Mouse (Mus musculus): Measurements from ENCODE around the gene Ccdc191. TPM values are rescaled to one million over a fixed set of nuclear protein-coding genes. Genes with fewer than 3 reads are reported as not detected.

Ccdc191 gene
- polyA plus RNA-seq, 1 experiment: 0.94 TPM

DNA sequence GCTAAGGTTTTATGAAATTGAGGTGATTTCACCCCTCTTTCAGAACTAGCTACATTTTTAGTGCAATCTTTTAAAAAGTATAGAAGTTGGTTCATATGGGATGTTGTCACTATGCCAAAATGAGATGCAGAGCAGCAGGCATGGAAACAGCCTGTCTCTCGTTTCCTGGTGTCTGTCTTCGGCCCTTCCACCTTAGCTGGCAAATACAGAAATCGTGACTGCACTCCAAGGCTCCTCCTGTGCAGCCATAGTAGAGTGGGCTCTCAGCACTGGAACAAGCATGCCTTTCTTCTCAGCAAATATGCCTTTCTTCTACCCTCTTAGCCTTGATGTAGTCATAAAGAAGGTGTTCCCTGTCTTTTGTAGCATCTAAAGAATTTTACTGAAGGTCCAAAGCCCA, 46.3 kb downstream of the Ccdc191 start:
- WGBS: 90% methylated on average over 3 of the region's 3 CpGs
- H3K27me3 ChIP-seq (ENCODE audit: control insufficient read depth, insufficient read depth, low read length): no peaks in the 10 kb centered on the region

DNA sequence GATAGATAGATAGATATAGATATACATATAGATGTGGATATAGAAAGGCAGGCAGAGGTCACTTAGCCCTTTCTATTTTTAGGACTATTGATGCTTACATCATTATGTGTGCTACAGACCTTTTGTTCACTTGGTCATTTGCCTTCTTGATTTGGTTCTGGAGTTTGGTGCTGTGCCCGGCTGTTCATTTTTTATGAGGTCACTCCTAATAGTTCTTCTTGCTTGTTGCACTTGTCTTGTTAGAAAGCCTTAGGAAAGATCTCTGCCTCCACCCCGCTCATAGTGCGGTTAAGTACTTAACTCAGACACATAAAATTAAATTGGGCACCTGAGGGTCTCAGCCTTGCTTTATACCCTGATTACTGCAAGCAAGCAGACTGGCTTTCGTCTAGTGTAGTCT, 51.2 kb downstream of the Ccdc191 start:
- no peak overlapping the region for H3K4me3 ChIP-seq (ENCODE audit: extremely low read depth, insufficient read depth, insufficient read length)
- DNase-seq (ENCODE audit: low read depth in 1 of 2, low spot score in 2 of 2): no peak
- no peak for TF ChIP-seq POLR2A (IDR thresholded peaks at IDR 0.05; ENCODE audit: low read depth, low read length)
- no peak for TF ChIP-seq CTCF (IDR thresholded peaks at IDR 0.05; ENCODE audit: extremely low read depth, insufficient read depth, insufficient read length, insufficient replicate concordance)

More for the DNA sequence above, 46.3 kb downstream of the Ccdc191 start:
- Histone ChIP-seq H3K36me3 (ENCODE audit: control insufficient read depth, insufficient read depth, low read length) (no peaks in the 10 kb centered on the region), H3K4me1 (ENCODE audit: control insufficient read depth, insufficient read depth, insufficient read length) (no peaks in the 10 kb centered on the region), H3K27ac (ENCODE audit: insufficient read depth, low read length) (no peak overlapping the region), H3K4me3 (ENCODE audit: extremely low read depth, insufficient read depth, insufficient read length) (no peak overlapping the region)
- DNase-seq (ENCODE audit: low read depth in 1 of 2, low spot score in 2 of 2): no peak
- TF ChIP-seq POLR2A (IDR thresholded peaks at IDR 0.05; ENCODE audit: low read depth, low read length) (no peak), CTCF (IDR thresholded peaks at IDR 0.05; ENCODE audit: extremely low read depth, insufficient read depth, insufficient read length, insufficient replicate concordance) (no peak)

DNA sequence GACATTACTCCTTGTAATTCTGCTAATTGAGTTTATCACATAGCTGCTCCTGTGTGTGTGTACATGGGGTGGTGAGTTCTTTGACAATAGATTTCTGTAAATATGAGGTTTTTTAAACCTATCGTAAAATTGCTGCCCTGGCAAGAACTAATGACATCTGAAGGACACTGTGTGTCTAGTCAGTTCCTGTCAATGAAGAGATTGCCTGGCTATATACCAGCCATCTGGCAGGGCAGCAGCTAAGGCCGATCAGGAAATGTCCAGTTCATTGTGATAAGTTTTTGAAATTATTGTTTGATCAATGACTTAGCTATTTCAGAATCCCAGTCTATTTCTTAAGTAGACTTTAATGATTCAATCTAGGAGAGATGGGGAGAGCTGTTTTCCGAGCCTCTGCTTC, 55.8 kb downstream of the Ccdc191 start:
- 92% methylated on average over 3 of the region's 3 CpGs for WGBS
- Histone ChIP-seq H3K27ac (ENCODE audit: insufficient read depth, low read length) (no peak overlapping the region), H3K27me3 (ENCODE audit: control insufficient read depth, insufficient read depth, low read length) (no peaks in the 10 kb centered on the region), H3K4me1 (ENCODE audit: control insufficient read depth, insufficient read depth, insufficient read length) (no peaks in the 10 kb centered on the region), H3K36me3 (ENCODE audit: control insufficient read depth, insufficient read depth, low read length) (no peaks in the 10 kb centered on the region; the same call in 1 of the 2 replicates), H3K4me3 (ENCODE audit: extremely low read depth, insufficient read depth, insufficient read length) (no peak overlapping the region)
- TF ChIP-seq POLR2A (IDR thresholded peaks at IDR 0.05; ENCODE audit: low read depth, low read length) (no peak), CTCF (IDR thresholded peaks at IDR 0.05; ENCODE audit: extremely low read depth, insufficient read depth, insufficient read length, insufficient replicate concordance) (no peak)
- no peak for DNase-seq (ENCODE audit: low read depth in 1 of 2, low spot score in 2 of 2)

More for the DNA sequence above, 51.2 kb downstream of the Ccdc191 start:
- WGBS: 91% methylated on average over 4 of the region's 4 CpGs
- no peaks in the 10 kb centered on the region; the same call in 1 of the 2 replicates for H3K36me3 ChIP-seq (ENCODE audit: control insufficient read depth, insufficient read depth, low read length)
- no peak overlapping the region for H3K27ac ChIP-seq (ENCODE audit: insufficient read depth, low read length)
- no peaks in the 10 kb centered on the region for H3K27me3 ChIP-seq (ENCODE audit: control insufficient read depth, insufficient read depth, low read length)
- H3K4me1 ChIP-seq (ENCODE audit: control insufficient read depth, insufficient read depth, insufficient read length): no peaks in the 10 kb centered on the region

DNA sequence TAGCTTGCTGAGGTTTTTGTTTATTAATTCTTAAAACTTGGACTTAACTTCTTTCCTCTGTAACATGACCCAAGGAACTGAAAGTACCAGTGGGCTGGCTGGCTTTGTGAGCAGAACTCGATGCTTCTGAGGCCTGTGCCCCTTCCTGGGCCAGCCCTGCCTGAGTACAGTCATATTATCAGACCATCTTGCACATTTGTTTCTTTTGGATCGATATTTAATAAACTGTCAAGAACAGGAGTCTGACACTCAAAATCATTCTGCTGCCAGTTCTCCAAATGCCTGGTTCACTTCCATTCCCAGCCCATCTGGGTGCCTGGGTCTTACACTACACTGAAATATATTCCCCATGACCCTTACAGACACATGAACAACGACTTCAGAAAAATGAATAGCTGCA, 56.3 kb downstream of the Ccdc191 start:
- H3K36me3 ChIP-seq (ENCODE audit: control insufficient read depth, insufficient read depth, low read length): no peaks in the 10 kb centered on the region; the same call in 1 of the 2 replicates
- H3K27me3 ChIP-seq (ENCODE audit: control insufficient read depth, insufficient read depth, low read length): no peaks in the 10 kb centered on the region
- no peaks in the 10 kb centered on the region for H3K4me1 ChIP-seq (ENCODE audit: control insufficient read depth, insufficient read depth, insufficient read length)
- TF ChIP-seq POLR2A (IDR thresholded peaks at IDR 0.05; ENCODE audit: low read depth, low read length) (no peak), CTCF (IDR thresholded peaks at IDR 0.05; ENCODE audit: extremely low read depth, insufficient read depth, insufficient read length, insufficient replicate concordance) (no peak)
- H3K4me3 ChIP-seq (ENCODE audit: extremely low read depth, insufficient read depth, insufficient read length): no peak overlapping the region
- no peak for DNase-seq (ENCODE audit: low read depth in 1 of 2, low spot score in 2 of 2)
- no peak overlapping the region for H3K27ac ChIP-seq (ENCODE audit: insufficient read depth, low read length)
- WGBS: 70% methylated on average over 3 of the region's 3 CpGs

DNA sequence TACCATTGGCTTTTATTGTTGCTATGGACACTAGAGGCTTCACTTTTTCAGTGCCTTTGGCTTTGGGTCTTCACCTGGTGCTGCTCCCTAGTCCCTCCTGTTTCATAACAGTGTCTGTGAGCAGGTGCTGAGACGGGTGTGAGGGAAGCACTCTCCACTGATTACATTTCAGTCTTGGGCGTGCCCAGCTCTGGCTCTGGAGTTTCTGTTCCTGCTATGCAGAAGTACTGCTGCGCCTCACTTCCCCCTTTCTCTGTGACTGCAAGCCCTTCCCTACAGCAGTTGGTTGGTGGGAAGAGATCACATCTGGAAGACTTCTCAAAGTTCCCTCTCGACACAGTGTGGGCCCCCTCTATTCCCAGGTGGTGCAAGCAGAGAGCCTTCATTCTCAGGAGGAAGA, 62.0 kb downstream of the Ccdc191 start:
- DNase-seq (ENCODE audit: low read depth in 1 of 2, low spot score in 2 of 2): peak; percentile 60 to 73
- Histone ChIP-seq H3K36me3 (ENCODE audit: control insufficient read depth, insufficient read depth, low read length) (no peaks in the 10 kb centered on the region; the same call in 1 of the 2 replicates), H3K27me3 (ENCODE audit: control insufficient read depth, insufficient read depth, low read length) (no peaks in the 10 kb centered on the region), H3K4me3 (ENCODE audit: extremely low read depth, insufficient read depth, insufficient read length) (no peak overlapping the region), H3K27ac (ENCODE audit: insufficient read depth, low read length) (peak overlapping the region; percentile 38; the same call in 1 of the 2 replicates), H3K4me1 (ENCODE audit: control insufficient read depth, insufficient read depth, insufficient read length) (peaks cover 20% of the 10 kb centered on the region)
- TF ChIP-seq CTCF (IDR thresholded peaks at IDR 0.05; ENCODE audit: extremely low read depth, insufficient read depth, insufficient read length, insufficient replicate concordance) (no peak), POLR2A (IDR thresholded peaks at IDR 0.05; ENCODE audit: low read depth, low read length) (no peak)
- 23% methylated on average over 4 of the region's 4 CpGs for WGBS

DNA sequence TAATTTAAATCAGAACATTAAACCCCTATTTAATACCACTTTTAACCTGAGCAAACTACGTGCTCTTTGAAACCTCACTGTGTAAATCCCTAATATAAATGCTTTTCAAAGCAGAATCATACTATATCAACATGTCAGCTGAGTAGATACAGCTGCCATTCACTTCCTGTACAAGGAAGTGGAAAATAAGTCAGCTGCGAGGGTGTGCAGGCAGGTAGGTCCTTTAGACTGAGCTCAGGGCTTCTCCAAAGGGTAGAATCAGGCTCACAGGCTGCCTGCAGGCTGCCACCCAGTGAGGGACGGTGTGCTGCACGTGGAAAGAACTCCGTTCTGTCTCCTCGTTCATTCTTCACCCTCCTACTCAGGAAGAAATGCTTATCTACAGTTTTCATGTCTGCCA, 65.3 kb downstream of the Ccdc191 start:
- TF ChIP-seq POLR2A (IDR thresholded peaks at IDR 0.05; ENCODE audit: low read depth, low read length): no peak
- no peak for TF ChIP-seq CTCF (IDR thresholded peaks at IDR 0.05; ENCODE audit: extremely low read depth, insufficient read depth, insufficient read length, insufficient replicate concordance)
- 42% methylated on average over 6 of the region's 6 CpGs for WGBS
- H3K27ac ChIP-seq (ENCODE audit: insufficient read depth, low read length): peak overlapping the region; percentile 64
- H3K4me1 ChIP-seq (ENCODE audit: control insufficient read depth, insufficient read depth, insufficient read length): peaks cover 20% of the 10 kb centered on the region
- H3K27me3 ChIP-seq (ENCODE audit: control insufficient read depth, insufficient read depth, low read length): no peaks in the 10 kb centered on the region
- H3K36me3 ChIP-seq (ENCODE audit: control insufficient read depth, insufficient read depth, low read length): no peaks in the 10 kb centered on the region; the same call in 1 of the 2 replicates
- peak; percentile 18 to 31 for DNase-seq (ENCODE audit: low read depth in 1 of 2, low spot score in 2 of 2)
- no peak overlapping the region for H3K4me3 ChIP-seq (ENCODE audit: extremely low read depth, insufficient read depth, insufficient read length)

DNA sequence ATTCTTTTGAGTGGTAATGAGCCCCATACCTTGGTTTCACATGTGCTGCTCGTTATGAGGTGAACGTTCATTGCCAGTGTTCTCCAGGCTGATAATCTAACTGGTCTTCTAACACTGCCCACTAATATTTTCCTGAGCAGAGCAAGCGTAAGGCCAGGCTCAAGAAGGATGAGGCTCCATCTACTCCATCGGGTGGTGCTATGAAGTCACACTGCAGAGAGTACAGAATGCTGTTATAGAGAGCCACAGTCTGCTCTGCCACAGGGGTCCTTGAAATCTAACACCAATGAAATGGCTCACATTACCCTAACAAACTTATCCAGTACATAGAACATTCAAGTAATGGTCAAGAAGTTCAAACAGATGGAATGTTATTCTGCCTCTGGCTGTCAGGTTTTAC, 68.4 kb downstream of the Ccdc191 start:
- peaks cover 10% of the 10 kb centered on the region; the same call in 1 of the 2 replicates for H3K4me1 ChIP-seq (ENCODE audit: control insufficient read depth, insufficient read depth, insufficient read length)
- no peaks in the 10 kb centered on the region for H3K27me3 ChIP-seq (ENCODE audit: control insufficient read depth, insufficient read depth, low read length)
- peaks cover 1% of the 10 kb centered on the region; the same call in 1 of the 2 replicates for H3K36me3 ChIP-seq (ENCODE audit: control insufficient read depth, insufficient read depth, low read length)
- WGBS: 94% methylated on average over 4 of the region's 4 CpGs
- no peak for TF ChIP-seq POLR2A (IDR thresholded peaks at IDR 0.05; ENCODE audit: low read depth, low read length)
- TF ChIP-seq CTCF (IDR thresholded peaks at IDR 0.05; ENCODE audit: extremely low read depth, insufficient read depth, insufficient read length, insufficient replicate concordance): no peak
- no peak for DNase-seq (ENCODE audit: low read depth in 1 of 2, low spot score in 2 of 2)
- no peak overlapping the region for H3K27ac ChIP-seq (ENCODE audit: insufficient read depth, low read length)
- H3K4me3 ChIP-seq (ENCODE audit: extremely low read depth, insufficient read depth, insufficient read length): no peak overlapping the region

Measured in spleen, adult 2 months (tissue).